Mouse (Mus musculus) erythroblast, embryonic 14.5 days (primary cell): ENCODE results near the gene Kif26b. TPM values are rescaled to one million over a fixed set of nuclear protein-coding genes. Genes with fewer than 3 reads are reported as not detected.

Experiments used
- H3K27me3 ChIP-seq: 2 replicates; pipeline ENCODE4 v1.6.1; 2012; ENCODE audit warnings: inconsistent platforms; ENCODE audit not compliant: control insufficient read depth
- H3K36me3 ChIP-seq: 2 replicates; pipeline ENCODE4 v1.6.1; 2012; ENCODE audit warnings: mild to moderate bottlenecking, inconsistent platforms; ENCODE audit not compliant: control insufficient read depth
- H3K4me1 ChIP-seq: 2 replicates; pipeline ENCODE4 v1.6.1; 2012; ENCODE audit warnings: inconsistent platforms; ENCODE audit not compliant: control insufficient read depth
- H3K4me3 ChIP-seq: replicated peaks from 2 replicates; pipeline ENCODE3; 2012; ENCODE audit warnings: moderate library complexity, mild to moderate bottlenecking, inconsistent platforms
- H3K9me3 ChIP-seq: 2 replicates; pipeline ENCODE4 v1.6.1; 2012; ENCODE audit warnings: low read length, inconsistent platforms, mixed read lengths; ENCODE audit not compliant: control insufficient read depth
- GATA1 ChIP-seq: IDR thresholded peaks from 2 replicates; pipeline ENCODE4 v1.6.1; 2012; ENCODE audit warnings: low read length, inconsistent platforms, mixed read lengths
- TAL1 ChIP-seq: IDR thresholded peaks from 3 replicates; pipeline ENCODE4 v1.6.1; 2012; ENCODE audit warnings: low read length, inconsistent platforms, mixed read lengths
- polyA plus RNA-seq: library from polyadenylated mRNA; stranded (reverse); fragments of >175 nt; gene quantifications from 2 replicates; pipeline ENCODE4 v1.2.3, GENCODE M21; 2012

The Kif26b gene
- polyA plus RNA-seq, 1 experiment: not detected

GRCm38 (mm10) chr1:178552278-178552897 is 23.5 kb downstream of the Kif26b start:
- H3K9me3 ChIP-seq: no peaks in the 10 kb centered on the region
- H3K27me3 ChIP-seq: no peaks in the 10 kb centered on the region
- H3K4me3 ChIP-seq: no peak overlapping the region
- no peaks in the 10 kb centered on the region for H3K36me3 ChIP-seq
- no peaks in the 10 kb centered on the region for H3K4me1 ChIP-seq
- TF ChIP-seq GATA1: no peak
- no peak for TF ChIP-seq TAL1

DNA sequence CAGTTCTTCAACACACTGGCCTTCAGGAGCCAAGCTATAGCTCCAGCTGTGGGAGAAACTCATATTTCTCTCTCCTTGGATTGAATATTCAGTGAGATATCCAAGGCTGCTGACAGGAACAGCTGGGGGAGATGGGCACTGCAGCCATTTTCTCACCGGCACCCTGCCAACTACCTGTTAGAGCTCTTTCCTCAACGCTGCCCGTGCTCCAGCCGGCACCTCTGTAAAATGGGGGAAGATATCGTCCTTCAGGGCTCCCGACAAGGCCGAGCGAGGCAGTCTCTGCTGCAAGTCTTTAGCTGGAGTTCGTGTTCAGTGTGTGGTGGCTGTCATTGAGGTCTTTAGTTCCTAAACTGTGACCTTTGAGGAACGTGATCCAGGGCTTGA is 24.0 kb downstream of the Kif26b start:
- TF ChIP-seq GATA1: no peak
- TF ChIP-seq TAL1: no peak
- Histone ChIP-seq H3K36me3 (no peaks in the 10 kb centered on the region), H3K9me3 (no peaks in the 10 kb centered on the region), H3K4me1 (no peaks in the 10 kb centered on the region), H3K4me3 (no peak overlapping the region), H3K27me3 (no peaks in the 10 kb centered on the region)

- Histone ChIP-seq H3K9me3 (peaks cover 9% of the 10 kb centered on the region), H3K36me3 (no peaks in the 10 kb centered on the region), H3K27me3 (no peaks in the 10 kb centered on the region), H3K4me3 (no peak overlapping the region), H3K4me1 (no peaks in the 10 kb centered on the region)
- TF ChIP-seq TAL1: no peak
- no peak for TF ChIP-seq GATA1
Observed at GRCm38 (mm10) chr1:178556226-178556625, 27.3 kb downstream of the Kif26b start.

DNA sequence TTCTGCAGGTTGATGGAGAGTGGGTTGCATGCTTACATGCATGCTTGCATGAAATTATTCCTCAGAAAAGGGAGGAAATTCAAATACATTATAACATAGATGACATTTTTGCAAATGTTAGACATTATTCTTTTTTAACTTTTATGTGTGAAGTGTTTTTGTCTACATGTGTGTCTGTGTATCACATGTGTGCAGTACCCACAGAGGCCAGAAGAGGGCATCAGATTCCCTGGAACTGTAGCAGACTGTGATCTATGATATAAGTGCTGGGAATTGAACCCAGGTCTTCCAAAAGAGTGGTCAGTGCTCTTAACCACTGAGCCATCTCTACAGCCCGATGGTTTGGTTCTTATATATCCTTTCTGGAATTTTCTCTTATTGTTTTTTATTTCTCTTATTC is 31.1 kb downstream of the Kif26b start:
- Histone ChIP-seq H3K4me3 (no peak overlapping the region), H3K27me3 (no peaks in the 10 kb centered on the region), H3K4me1 (no peaks in the 10 kb centered on the region), H3K36me3 (no peaks in the 10 kb centered on the region), H3K9me3 (peaks cover 9% of the 10 kb centered on the region)
- TF ChIP-seq TAL1 (no peak), GATA1 (no peak)

DNA sequence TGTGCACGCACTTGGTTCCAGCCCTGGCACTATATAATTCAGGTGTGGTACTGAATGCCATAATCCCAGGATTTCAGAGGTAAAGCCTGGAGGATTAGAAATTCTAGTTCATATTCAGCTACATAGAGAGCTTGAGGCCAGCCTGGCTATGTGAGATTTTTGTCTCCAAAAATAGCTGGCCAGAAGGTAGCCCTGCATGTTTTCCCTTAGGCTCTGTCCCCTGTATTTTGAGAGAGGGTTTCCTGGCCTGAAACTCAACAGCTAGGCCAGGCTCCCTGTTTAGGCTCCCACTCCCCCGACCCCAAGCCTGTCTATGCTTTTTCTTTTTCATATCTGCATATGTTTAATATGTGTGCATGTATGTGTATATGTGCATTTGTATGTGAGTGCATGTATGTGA is 34.9 kb downstream of the Kif26b start:
- Histone ChIP-seq H3K27me3 (no peaks in the 10 kb centered on the region), H3K4me1 (no peaks in the 10 kb centered on the region), H3K36me3 (no peaks in the 10 kb centered on the region), H3K4me3 (no peak overlapping the region), H3K9me3 (peaks cover 9% of the 10 kb centered on the region)
- TF ChIP-seq GATA1 (no peak), TAL1 (no peak)

DNA sequence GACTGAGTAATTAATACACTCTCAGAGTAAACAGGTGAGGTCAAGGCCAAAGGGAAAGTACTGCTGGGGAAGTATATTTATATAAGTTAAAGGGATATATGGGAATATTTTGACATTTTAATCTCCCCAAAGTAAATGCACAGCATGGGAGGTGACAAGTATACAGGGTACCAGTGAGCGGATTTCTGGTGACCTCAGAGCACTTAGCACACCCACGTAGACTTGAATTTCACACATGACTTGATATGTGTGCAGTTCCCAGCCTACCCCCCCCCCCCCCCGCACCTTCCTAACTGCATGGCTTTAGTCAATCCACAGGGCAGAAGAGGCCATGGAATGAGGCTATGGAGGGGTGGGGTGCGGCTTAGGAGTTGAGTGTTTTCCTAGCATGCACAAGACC is 35.9 kb downstream of the Kif26b start:
- H3K9me3 ChIP-seq: peaks cover 4% of the 10 kb centered on the region
- H3K27me3 ChIP-seq: no peaks in the 10 kb centered on the region
- TF ChIP-seq TAL1 (no peak), GATA1 (no peak)
- H3K4me1 ChIP-seq: no peaks in the 10 kb centered on the region
- no peaks in the 10 kb centered on the region for H3K36me3 ChIP-seq
- H3K4me3 ChIP-seq: no peak overlapping the region

DNA sequence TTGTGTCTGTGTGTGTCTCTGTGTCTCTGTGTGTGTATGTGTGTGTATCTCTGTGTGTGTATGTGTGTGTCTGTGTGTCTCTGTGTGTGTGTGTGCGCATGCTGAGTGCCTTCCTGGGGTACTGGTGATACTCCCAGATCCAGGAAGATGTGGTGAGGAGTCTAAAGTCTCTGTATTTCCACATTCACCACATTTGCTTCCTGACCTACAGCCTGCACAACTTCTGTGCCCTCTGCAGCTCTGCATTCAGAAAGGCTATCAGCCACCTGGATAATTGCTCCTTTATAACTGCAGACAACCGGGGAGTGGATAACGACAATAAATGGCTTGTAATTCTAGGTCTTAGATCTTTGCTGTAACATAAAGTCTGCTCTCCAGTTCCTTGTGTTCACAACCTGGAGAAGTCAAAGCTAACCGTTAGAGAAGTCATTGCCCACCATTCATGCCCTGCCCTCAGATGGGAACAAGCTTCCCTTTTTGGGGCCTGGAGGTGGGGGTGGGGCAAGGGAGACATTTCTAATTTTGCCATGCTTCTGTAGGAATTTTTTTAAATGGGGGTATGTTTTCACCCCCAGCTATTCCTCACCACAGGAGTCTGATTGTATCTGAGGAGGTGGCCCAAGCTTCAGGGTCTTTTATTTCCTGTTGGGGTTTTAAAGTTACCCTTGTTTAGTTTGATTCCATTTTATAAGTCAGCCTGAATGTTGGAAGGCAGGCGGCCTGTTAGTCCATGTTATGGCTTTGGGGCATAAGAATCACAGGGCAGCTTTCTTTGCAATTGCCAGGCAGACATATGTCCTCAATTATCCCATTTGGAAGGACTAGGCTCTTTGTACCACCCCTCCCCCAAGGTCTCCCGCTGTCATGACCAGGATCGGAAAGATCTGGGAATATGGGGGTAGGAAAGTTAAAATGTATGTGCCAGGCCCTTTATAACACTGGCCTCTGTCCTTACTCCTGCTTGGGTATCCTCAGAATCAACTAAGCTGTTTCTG is 39.9 kb downstream of the Kif26b start:
- Histone ChIP-seq H3K4me3 (no peak overlapping the region), H3K4me1 (no peaks in the 10 kb centered on the region), H3K36me3 (no peaks in the 10 kb centered on the region), H3K9me3 (no peaks in the 10 kb centered on the region), H3K27me3 (no peaks in the 10 kb centered on the region; the same call in 1 of the 2 replicates)
- TF ChIP-seq TAL1: no peak
- no peak for TF ChIP-seq GATA1

DNA sequence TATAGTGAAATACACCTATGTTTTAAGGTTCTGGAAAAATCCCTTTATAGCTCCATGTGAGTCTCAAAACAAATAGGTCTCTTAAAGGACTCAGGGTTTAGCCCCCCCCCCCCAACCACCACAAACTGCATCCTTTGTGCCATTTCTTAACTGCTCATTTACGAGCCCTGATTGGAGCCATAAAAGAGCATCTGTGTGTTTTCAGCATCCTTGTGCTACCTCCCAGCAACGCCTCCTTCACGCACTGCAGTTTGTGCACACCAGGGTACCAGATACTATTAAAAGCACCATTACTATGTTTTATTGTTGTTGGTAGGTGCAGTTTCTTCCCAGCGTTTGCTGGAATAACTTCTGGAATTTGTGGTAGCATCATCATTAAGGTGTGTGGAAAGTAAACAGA is 42.1 kb downstream of the Kif26b start:
- no peaks in the 10 kb centered on the region for H3K4me1 ChIP-seq
- H3K36me3 ChIP-seq: no peaks in the 10 kb centered on the region
- TF ChIP-seq GATA1 (no peak), TAL1 (no peak)
- no peak overlapping the region for H3K4me3 ChIP-seq
- no peaks in the 10 kb centered on the region; the same call in 1 of the 2 replicates for H3K27me3 ChIP-seq
- 0 out of 2 replicates have a peak, but pooled peaks cover 2% of the 10 kb centered on the region for H3K9me3 ChIP-seq

DNA sequence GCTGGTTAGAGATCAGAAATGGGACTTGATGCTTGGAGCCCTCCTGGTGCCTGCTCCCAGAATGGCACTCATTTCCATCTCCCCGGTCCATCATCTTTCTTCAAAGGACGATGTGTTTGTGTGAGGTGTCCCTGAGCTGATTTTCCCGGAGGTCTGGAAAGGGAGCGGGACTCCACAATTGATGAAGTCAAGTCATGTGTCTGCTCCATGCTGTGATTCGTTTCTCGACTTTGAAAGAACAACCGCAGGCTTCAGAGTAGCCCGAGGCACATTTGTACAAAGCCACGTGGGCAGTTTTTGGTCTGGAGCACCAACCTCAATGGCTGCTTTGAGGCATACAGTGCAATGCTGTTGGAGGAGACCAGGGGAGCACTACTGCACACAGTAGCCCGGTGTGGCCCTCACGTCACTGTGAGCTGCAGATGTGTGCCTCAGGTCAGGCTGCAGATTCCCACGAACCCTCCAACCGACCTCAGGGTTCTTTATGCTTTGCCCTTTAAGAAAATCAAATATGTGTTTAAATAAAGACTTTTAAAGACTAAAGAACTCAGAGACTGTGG is 43.0 kb downstream of the Kif26b start:
- Histone ChIP-seq H3K4me3 (no peak overlapping the region), H3K4me1 (no peaks in the 10 kb centered on the region), H3K9me3 (0 out of 2 replicates have a peak, but pooled peaks cover 2% of the 10 kb centered on the region), H3K27me3 (no peaks in the 10 kb centered on the region; the same call in 1 of the 2 replicates), H3K36me3 (no peaks in the 10 kb centered on the region)
- TF ChIP-seq GATA1: no peak
- no peak for TF ChIP-seq TAL1
